Mouse (Mus musculus) MEL (cell line): ENCODE measurements around the gene Slain2. TPM values are rescaled to one million over a fixed set of nuclear protein-coding genes. Genes with fewer than 3 reads are reported as not detected.

ENCODE experiments used
- DNase-seq: peaks from one replicate; pipeline ENCODE4 v3.0.0; 2011; ENCODE audit warnings: low read depth, low spot score
- H3K27ac ChIP-seq: 2 replicates; pipeline ENCODE4 v1.5.1; 2012; ENCODE audit warnings: low read depth, mild to moderate bottlenecking, control low read depth, low read length, moderate library complexity; ENCODE audit not compliant: control insufficient read depth
- H3K27me3 ChIP-seq, 2 experiments: fragments of 150-350 bp in 1 of 2; sonication (generic) in 1 of 2; 2 replicates each; pipeline ENCODE4 v1.6.1; 2012; ENCODE audit warnings: low read length in 2 of 2, mild to moderate bottlenecking in 2 of 2, improper control_type of control experiment in 1 of 2, moderate library complexity in 1 of 2; ENCODE audit not compliant: insufficient read depth in 2 of 2, control insufficient read depth in 1 of 2
- H3K36me3 ChIP-seq, 2 experiments: 2 replicates each; pipeline ENCODE4 v1.6.1; 2012 to 2014; ENCODE audit warnings: low read length in 2 of 2, improper control_type of control experiment in 1 of 2, inconsistent platforms in 1 of 2, mild to moderate bottlenecking in 1 of 2; ENCODE audit not compliant: insufficient read depth in 2 of 2, control insufficient read depth in 1 of 2
- H3K4me1 ChIP-seq, 2 experiments: fragments of 150-350 bp in 1 of 2; sonication (generic) in 1 of 2; 2 replicates each; pipeline ENCODE4 v1.6.1; 2012; ENCODE audit warnings: low read length in 2 of 2, improper control_type of control experiment in 1 of 2, mild to moderate bottlenecking in 1 of 2; ENCODE audit not compliant: insufficient read depth in 2 of 2, control insufficient read depth in 1 of 2
- H3K4me3 ChIP-seq, 2 experiments: fragments of 150-350 bp in 1 of 2; sonication (generic) in 1 of 2; 2 replicates each; pipeline ENCODE4 v1.5.1; 2012; ENCODE audit warnings: low read depth in 2 of 2, low read length in 2 of 2, mild to moderate bottlenecking in 2 of 2, moderate library complexity in 2 of 2, control low read depth in 1 of 2, improper control_type of control experiment in 1 of 2; ENCODE audit not compliant: control insufficient read depth in 1 of 2, insufficient read depth in 1 of 2
- H3K79me2 ChIP-seq: 2 replicates; pipeline ENCODE4 v1.6.1; 2012; ENCODE audit warnings: mild to moderate bottlenecking, low read length, moderate library complexity; ENCODE audit not compliant: control insufficient read depth, poor library complexity, insufficient read depth
- H3K9ac ChIP-seq: 2 replicates; pipeline ENCODE4 v1.6.1; 2012; ENCODE audit warnings: low read depth, mild to moderate bottlenecking, control low read depth, low read length, moderate library complexity; ENCODE audit not compliant: control insufficient read depth, poor library complexity, severe bottlenecking
- H3K9me3 ChIP-seq: fragments of 150-350 bp; sonication (generic); replicated peaks from 2 replicates; pipeline ENCODE4 v1.6.1; 2012; ENCODE audit warnings: mild to moderate bottlenecking, low read length, improper control_type of control experiment, moderate library complexity; ENCODE audit not compliant: insufficient read depth
- CHD1 ChIP-seq: IDR thresholded peaks from 2 replicates; pipeline ENCODE4 v1.6.1; 2012; ENCODE audit warnings: low read depth, mild to moderate bottlenecking, inconsistent platforms, low read length, improper control_type of control experiment
- EP300 ChIP-seq, 2 experiments: IDR thresholded peaks; 2 replicates each; pipeline ENCODE4 v1.6.1; 2011; ENCODE audit warnings: improper control_type of control experiment in 2 of 2, low read length in 2 of 2, low read depth in 1 of 2, mild to moderate bottlenecking in 1 of 2
- ETS1 ChIP-seq: IDR thresholded peaks from 2 replicates; pipeline ENCODE4 v1.6.1; 2012; ENCODE audit warnings: low read depth, mild to moderate bottlenecking, inconsistent platforms, low read length, improper control_type of control experiment, moderate library complexity
- GATA1 ChIP-seq: IDR thresholded peaks from 2 replicates; pipeline ENCODE4 v1.6.1; 2011; ENCODE audit warnings: low read depth, low read length, improper control_type of control experiment
- KAT2A ChIP-seq: conservative IDR thresholded peaks from 2 replicates; pipeline ENCODE4 v1.6.1; 2012; ENCODE audit warnings: low read depth, low read length, improper control_type of control experiment, inconsistent platforms
- MAFK ChIP-seq: IDR thresholded peaks from 2 replicates; pipeline ENCODE4 v1.6.1; 2011; ENCODE audit warnings: low read depth, mild to moderate bottlenecking, low read length, improper control_type of control experiment, borderline replicate concordance
- MAZ ChIP-seq: IDR thresholded peaks from 2 replicates; pipeline ENCODE4 v1.6.1; 2012; ENCODE audit warnings: low read depth, mild to moderate bottlenecking, inconsistent platforms, low read length, improper control_type of control experiment
- NRF1 ChIP-seq: IDR thresholded peaks from 2 replicates; pipeline ENCODE4 v1.6.1; 2014; ENCODE audit warnings: low read depth, mild to moderate bottlenecking, inconsistent platforms, low read length, improper control_type of control experiment, moderate library complexity; ENCODE audit not compliant: poor library complexity, insufficient read depth, severe bottlenecking
- POLR2A ChIP-seq, 2 experiments: IDR thresholded peaks; 2 replicates each; pipeline ENCODE4 v1.6.1; 2011 to 2012; ENCODE audit warnings: low read length in 2 of 2, mild to moderate bottlenecking in 2 of 2, control low read depth in 1 of 2, improper control_type of control experiment in 1 of 2, low read depth in 1 of 2, moderate library complexity in 1 of 2; ENCODE audit not compliant: control insufficient read depth in 1 of 2, insufficient read depth in 1 of 2, poor library complexity in 1 of 2
- RCOR1 ChIP-seq: IDR thresholded peaks from 2 replicates; pipeline ENCODE4 v1.6.1; 2012; ENCODE audit warnings: low read depth, mild to moderate bottlenecking, inconsistent platforms, low read length, improper control_type of control experiment
- SIN3A ChIP-seq: IDR thresholded peaks from 2 replicates; pipeline ENCODE4 v1.6.1; 2012; ENCODE audit warnings: low read length, improper control_type of control experiment, inconsistent platforms
- SMC3 ChIP-seq: IDR thresholded peaks from 2 replicates; pipeline ENCODE4 v1.6.1; 2011; ENCODE audit warnings: low read depth, low read length, improper control_type of control experiment
- TAL1 ChIP-seq: IDR thresholded peaks from 2 replicates; pipeline ENCODE4 v1.6.1; 2012; ENCODE audit warnings: mild to moderate bottlenecking, inconsistent platforms, low read length, moderate library complexity, mixed read lengths
- TCF12 ChIP-seq: IDR thresholded peaks from 2 replicates; pipeline ENCODE4 v1.6.1; 2014; ENCODE audit warnings: low read depth, mild to moderate bottlenecking, inconsistent platforms, low read length, improper control_type of control experiment, moderate library complexity
- UBTF ChIP-seq: IDR thresholded peaks from 2 replicates; pipeline ENCODE4 v1.6.1; 2012; ENCODE audit warnings: low read depth, mild to moderate bottlenecking, inconsistent platforms, low read length, improper control_type of control experiment, moderate library complexity, borderline replicate concordance; ENCODE audit not compliant: insufficient read depth
- USF1 ChIP-seq: IDR thresholded peaks from 2 replicates; pipeline ENCODE4 v1.6.1; 2014; ENCODE audit warnings: low read depth, mild to moderate bottlenecking, inconsistent platforms, low read length, improper control_type of control experiment, moderate library complexity
- USF2 ChIP-seq, 2 experiments: IDR thresholded peaks; 2 replicates each; pipeline ENCODE4 v1.6.1; 2011 to 2012; ENCODE audit warnings: improper control_type of control experiment in 2 of 2, low read length in 2 of 2, borderline replicate concordance in 1 of 2, inconsistent platforms in 1 of 2, low read depth in 1 of 2, mild to moderate bottlenecking in 1 of 2; ENCODE audit not compliant: insufficient read depth in 1 of 2
- polyA plus RNA-seq, 2 experiments: library from polyadenylated mRNA; stranded (reverse) in 1 of 2; unstranded in 1 of 2; fragments of >175 nt in 1 of 2; fragments of >200 nt in 1 of 2; gene quantifications; 2 replicates each; pipeline versions ENCODE4 v1.2.1 to v1.2.4; 2012; ENCODE audit warnings: low replicate concordance in 2 of 2, low read depth in 1 of 2; ENCODE audit not compliant: insufficient read length in 2 of 2, insufficient read depth in 1 of 2, missing spikeins in 1 of 2
- total RNA-seq: library from RNA; depleted of rRNA; stranded (reverse); fragments of 300-350 nt; gene quantifications from 2 replicates; pipeline ENCODE4 v1.2.3, GENCODE M21; 2012

The Slain2 gene
- total and polyA plus RNA-seq, 3 experiments: 18.9 to 42.9 (median 29.9) TPM

DNA sequence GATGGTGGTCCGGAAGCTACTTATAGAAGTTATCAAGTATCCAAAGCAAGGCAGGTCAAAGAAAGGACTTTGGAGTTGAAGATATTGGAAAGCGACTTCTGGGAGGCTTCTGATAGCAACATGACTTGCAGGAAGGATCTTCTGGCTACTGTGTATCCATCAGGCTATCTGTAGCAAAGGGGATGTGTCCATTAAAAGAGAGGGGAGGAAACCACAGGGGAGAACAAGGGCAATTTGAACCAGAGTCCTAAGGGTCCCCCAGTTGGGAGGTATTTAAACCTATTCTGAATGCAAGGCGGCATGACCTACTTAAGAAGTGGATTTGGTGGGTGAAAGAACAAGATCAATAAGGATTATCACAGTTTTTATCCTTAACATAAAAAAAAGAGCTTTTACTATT lies 2.8 kb upstream of the Slain2 start:
- Histone ChIP-seq H3K79me2 (peaks cover 21% of the 10 kb centered on the region), H3K36me3 (peaks cover 0 to 40% of the 10 kb centered on the region in 2 experiments; a peak in 2 of 4 replicates), H3K4me3 (no peak overlapping the region), H3K27me3 (no peaks in the 10 kb centered on the region), H3K27ac (no peak overlapping the region), H3K4me1 (peaks cover 7 to 38% of the 10 kb centered on the region in 2 experiments), H3K9me3 (no peaks in the 10 kb centered on the region), H3K9ac (no peak overlapping the region)
- TF ChIP-seq EP300 (IDR thresholded peaks at IDR 0.05; ENCODE audit: low read depth in 1 of 2, low read length in 2 of 2) (no peak), GATA1 (0 out of 2 replicates have a peak, but pooled peaks have one; percentile 13), TAL1 (peak; percentile 40)
- DNase-seq: no peak

DNA sequence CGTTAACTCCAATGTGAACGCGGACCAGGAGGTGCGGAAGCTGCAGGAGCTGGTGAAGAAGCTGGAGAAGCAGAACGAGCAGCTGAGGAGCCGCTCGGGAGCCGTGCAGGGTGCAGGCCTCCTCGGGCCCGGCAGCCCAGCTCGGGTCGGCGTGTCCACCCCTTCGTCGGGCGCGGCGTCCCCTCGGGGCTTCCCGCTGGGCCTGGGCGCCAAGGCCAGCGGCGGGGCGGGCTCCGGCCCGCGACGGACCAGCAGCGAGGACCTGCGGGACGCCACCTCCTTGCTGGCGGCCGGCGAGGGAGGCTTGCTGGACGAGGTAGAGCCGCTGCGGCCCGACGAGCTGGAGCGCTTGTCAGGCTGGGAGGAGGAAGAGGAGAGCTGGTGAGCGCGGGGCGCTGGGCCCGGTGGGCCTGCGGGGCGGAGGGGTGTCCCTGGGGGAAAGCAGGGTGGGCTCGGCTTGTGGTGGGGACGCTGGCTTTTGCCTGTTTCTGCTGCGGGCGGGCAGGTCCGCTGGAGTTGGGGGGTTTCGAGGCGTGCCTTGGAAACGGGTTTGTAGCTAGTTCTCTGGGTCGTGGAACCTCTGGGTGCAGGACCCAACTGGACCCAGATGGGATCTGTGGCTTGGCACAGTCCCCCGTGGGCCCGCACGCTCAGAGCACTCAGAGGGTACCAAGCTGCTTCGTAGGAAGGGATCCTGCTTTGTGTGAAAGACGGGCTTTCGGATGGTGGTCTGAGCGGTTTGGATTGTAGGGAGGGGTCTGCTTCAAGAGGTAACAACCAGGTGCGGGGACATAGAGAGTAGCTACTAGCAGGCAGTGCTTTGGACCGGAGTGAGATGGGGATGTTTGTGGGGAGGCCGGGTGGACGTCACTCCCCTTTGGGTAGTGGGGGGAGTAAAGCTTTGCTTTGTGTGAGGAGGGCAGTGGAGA lies 793 bp downstream of the Slain2 start:
- Histone ChIP-seq H3K27ac (peak overlapping the region; percentile 76), H3K4me3 (peak overlapping the region; percentile 76 to 78), H3K4me1 (peaks cover 7 to 25% of the 10 kb centered on the region in 2 experiments), H3K27me3 (no peaks in the 10 kb centered on the region), H3K79me2 (peaks cover 36% of the 10 kb centered on the region), H3K36me3 (peaks cover 0 to 39% of the 10 kb centered on the region in 2 experiments; a peak in 2 of 4 replicates), H3K9ac (peak overlapping the region; percentile 97), H3K9me3 (no peaks in the 10 kb centered on the region)
- TF ChIP-seq EP300 (IDR thresholded peaks at IDR 0.05; ENCODE audit: low read depth in 1 of 2, low read length in 2 of 2): no peak
- TF ChIP-seq USF1: no peak
- TF ChIP-seq CHD1: 0 out of 2 replicates have a peak, but pooled peaks have one; percentile 55
- DNase-seq: peak; percentile 49

DNA sequence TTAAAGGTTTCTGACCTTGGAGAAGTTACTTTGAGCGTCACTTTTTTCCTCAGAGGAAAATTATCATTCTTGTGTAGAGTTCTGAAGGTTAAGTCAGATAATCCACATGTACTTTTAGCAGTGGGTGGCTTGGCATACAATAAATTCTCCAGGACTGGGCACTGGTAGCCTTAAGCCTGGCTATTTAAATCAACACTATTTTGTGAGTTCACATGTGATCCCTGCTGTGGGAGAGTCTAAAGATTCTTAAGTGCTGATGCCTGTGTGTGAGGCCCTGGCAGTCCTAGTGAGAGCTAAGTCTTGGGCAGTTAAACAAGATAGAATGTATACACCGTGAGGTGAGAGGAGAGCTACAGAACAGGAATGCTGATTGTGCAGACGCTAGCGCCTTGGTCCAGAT lies 1.9 kb downstream of the Slain2 start:
- H3K27ac ChIP-seq: no peak overlapping the region
- H3K36me3 ChIP-seq: peaks cover 0 to 36% of the 10 kb centered on the region in 2 experiments; a peak in 2 of 4 replicates
- H3K9ac ChIP-seq: peak overlapping the region; percentile 97
- TF ChIP-seq UBTF (no peak), POLR2A (IDR thresholded peaks at IDR 0.05; ENCODE audit: control insufficient read depth in 1 of 2, insufficient read depth in 1 of 2, low read depth in 1 of 2, low read length in 2 of 2, poor library complexity in 1 of 2) (no peak), KAT2A (no peak), SIN3A (no peak), USF2 (IDR thresholded peaks at IDR 0.05; ENCODE audit: borderline replicate concordance in 1 of 2, insufficient read depth in 1 of 2, low read depth in 1 of 2, low read length in 2 of 2) (no peak), MAFK (no peak), ETS1 (no peak), MAZ (no peak), GATA1 (no peak), TAL1 (no peak), TCF12 (no peak), RCOR1 (no peak), SMC3 (no peak), NRF1 (no peak)
- TF ChIP-seq, all 39 proteins: peak for 0
- no peak for DNase-seq
- Histone ChIP-seq H3K9me3 (no peaks in the 10 kb centered on the region), H3K4me3 (peak overlapping the region in 1 of 2 experiments; percentile 76; a peak in 3 of 4 replicates), H3K4me1 (peaks cover 7 to 21% of the 10 kb centered on the region in 2 experiments), H3K79me2 (peaks cover 43% of the 10 kb centered on the region), H3K27me3 (no peaks in the 10 kb centered on the region)
